Mouse (Mus musculus) WW6 (cell line): ENCODE data around the gene Helz.
"Not testable (repeated sequence)": the region's sequence is repeated elsewhere in the genome, so short reads cannot be mapped to it uniquely, and the experiment has no call there.

Source experiments
- DNase-seq: peaks from one replicate; pipeline ENCODE4 v3.0.0-alpha.2; 2013; ENCODE audit warnings: low read depth, low spot score

Gene Helz

DNA sequence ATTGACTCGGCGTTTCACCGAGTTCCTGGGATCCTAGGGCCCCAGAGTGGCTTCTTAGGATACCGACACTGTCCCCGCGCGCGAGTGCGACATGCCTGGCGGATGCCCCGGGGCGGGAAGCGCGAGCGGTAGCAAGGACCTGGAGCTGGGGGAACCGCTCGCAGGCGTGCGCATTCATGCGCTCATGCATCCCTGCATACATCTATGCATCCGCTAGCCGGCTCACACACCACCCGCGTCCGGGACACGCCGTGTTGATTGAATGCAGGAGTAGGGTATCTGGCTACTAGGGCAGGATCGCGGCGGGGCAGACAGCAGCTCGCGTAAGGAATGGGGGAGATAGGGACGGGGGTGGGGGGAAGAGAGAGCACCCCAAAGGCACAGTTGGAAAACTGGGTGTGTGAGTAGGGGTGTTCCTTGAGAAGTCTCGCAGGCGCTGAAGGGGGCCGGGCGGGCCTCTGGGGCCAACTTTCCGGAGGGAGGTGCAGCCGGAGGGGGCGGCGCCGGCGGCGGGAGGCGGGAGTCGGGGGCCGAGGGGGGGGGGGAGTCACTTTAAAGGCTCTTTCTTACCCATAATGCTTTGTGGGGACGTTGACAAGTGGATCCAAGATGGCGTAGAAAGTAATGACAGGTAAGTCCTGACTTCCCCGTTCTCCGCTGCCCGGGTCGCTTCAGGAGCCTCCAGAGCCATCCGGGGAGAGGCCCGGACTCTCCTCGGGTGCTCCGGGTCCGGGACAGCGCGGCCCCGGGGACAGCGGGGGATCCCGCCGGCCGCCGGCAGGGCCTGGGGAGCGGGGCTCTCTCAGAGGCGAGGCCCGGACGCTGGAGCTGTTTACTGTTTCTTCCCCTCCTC lies at the start of gene Helz:
Gene Helz, plus strand, starts transcription at position 580 of the 853 bp plus-strand sequence.
- DNase-seq: peak; percentile 69

GRCm38 (mm10) chr11:107502801-107503200 lies 44.9 kb upstream of the Helz start:
- no peak for DNase-seq

GRCm38 (mm10) chr11:107504364-107504763 lies 43.4 kb upstream of the Helz start:
- DNase-seq: not testable (repeated sequence)

DNA sequence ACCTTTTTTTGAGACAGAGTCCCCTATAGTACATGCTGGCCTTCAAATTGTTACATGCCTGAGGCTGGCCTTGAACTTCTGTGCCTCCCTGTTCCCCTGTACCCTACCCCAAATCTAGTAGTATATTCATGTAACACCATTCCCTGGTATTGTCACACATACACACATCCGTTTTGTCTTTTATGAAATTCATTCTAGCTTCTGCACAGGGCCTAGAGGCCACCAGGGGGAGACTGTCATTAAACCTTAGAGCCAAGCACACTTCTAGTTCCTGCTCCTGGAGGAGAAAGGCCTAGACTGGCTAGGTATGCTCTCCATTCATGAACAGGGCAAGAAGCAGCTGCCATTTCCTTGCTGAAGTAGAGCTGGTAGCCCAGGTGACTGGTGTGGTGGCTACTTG lies 41.5 kb upstream of the Helz start:
- no peak for DNase-seq

DNA sequence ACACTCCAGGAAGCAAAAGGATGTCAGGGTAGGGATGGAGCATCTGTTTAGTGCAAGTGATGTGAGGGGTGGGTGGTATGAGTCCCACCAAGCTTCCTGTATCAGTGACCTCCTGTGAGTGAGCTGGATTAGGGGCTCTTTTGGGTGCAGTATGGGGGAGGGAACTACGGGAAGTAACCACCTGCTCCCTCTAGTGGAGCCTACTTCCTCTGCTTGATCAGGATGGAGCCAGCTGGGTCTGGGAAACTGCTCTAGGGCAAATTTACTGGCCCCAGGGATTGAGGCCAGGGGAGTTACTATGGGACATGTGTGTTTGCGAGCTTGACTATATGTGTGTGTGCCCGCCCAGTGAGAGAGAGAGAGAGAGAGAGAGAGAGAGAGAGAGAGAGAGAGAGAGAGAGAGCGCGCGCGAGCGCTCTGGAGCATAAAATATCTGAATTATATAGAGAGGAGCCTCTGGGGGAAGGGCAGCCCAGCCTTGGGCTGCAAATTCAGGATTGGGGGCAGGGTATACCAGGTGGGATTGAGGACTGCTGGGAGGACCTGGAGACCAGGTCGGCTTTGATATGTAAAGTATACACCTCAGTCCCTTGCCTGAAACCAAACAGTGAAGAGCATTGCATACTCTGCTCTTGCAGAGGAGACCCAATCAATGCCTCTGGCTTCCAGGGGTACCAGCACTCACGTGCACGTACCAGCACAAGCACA lies 37.9 kb upstream of the Helz start:
- DNase-seq: no peak

DNA sequence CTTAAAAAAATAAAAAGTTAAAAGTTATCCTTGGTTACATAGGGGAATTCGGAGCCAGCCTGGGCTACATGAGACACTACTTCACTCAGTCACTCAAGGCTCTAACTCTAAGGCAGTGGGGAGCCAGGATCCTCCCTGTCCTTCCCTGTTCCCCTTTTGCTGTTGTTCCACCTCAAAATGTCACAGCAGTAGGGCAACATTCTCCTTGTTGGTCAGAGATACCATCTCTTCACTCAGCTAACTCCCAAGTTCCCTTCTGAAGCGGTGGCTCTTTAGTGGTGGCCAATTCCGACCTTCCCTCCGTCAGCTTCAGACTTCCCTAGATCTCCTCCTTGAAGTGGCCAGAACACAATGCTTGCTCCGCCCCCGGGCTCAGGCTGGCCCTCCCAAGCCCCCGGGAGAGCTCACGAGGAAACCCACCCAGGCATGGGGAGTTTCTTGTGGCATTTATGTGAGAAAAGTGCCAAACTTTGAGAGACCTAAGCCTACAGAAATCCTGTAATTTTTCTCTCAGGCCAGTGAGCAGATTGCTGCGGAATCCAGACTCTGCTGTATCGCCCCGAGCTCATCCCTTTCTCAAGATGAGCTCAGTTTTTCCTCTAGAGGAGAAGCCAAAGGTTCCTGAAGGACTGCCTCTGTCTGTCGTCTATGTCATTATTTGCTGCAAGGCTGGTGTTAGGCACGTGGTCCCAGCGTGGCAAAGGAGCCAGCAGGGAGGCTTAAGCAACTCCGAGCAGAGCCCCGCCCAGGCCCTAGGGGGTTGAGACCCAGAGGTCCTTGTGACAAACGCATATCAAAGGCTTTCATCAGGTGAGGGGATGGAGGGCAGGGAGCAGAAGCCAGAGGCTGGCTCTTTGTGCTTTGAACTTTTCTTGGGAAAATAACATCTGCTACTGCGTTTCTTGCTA lies 37.1 kb upstream of the Helz start:
- DNase-seq: peak; percentile 99

- DNase-seq: not testable (repeated sequence)
Measured at GRCm38 (mm10) chr11:107511954-107512353, 35.8 kb upstream of the Helz start.

- no peak for DNase-seq
Measured at GRCm38 (mm10) chr11:107513047-107513446, 34.7 kb upstream of the Helz start.

DNA sequence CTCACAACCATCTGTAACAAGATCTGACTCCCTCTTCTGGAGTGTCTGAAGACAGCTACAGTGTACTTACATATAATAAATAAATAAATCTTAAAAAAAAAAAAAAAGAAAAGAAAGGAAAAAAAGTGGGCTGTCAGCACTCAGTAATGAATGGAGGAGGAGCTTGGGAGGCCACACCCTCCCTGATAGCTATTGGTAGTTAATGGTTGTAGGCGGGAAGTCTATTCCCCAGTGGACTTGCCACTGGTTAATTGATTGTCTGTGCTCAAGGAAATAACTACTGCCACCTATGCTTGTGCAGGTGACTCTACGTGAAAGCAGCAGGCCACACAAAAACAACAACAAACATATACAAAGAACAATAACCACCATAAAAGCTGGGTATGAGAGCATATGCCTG lies 31.3 kb upstream of the Helz start:
- DNase-seq: no peak

DNA sequence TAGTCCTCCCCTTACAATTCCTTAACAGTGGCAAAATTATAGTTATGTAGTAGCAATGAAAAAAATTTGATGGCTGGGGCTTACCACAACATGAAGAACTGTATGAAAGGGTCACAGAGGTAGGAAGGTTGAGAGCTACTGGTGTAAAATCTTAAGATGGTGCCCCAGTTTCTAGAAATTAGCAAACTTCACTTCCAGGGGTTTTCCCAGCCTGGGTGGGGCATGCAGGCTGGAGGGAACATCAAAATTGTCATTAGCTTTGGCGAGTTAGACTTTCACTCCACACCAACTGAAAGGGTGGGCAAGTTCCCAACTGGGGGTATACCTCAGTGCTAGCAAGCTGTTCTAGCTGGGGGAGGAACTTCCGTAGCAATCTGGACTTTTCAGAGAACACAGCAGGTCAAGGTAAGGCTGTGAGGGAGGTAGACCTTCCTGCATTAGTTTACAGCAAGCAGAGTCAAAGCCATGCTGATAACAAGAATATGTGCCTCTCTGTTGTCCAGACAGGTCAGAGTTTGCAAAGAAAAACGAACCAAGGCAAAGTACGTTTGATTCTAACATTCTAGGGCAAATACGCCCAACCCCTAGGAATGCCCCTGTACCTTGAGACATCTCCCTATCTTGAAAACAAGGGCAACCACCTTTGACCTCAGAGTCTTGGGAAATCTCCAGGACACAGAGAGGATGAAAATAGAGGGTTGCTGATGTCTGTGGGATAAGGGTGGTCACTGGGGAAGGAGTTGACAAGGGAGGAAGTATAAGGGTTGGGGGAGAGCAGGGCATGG lies 28.9 kb upstream of the Helz start:
- no peak for DNase-seq

GRCm38 (mm10) chr11:107521153-107521552 lies 26.6 kb upstream of the Helz start:
- DNase-seq: no peak

GRCm38 (mm10) chr11:107524966-107525365 lies 22.8 kb upstream of the Helz start:
- no peak for DNase-seq

GRCm38 (mm10) chr11:107527632-107528031 lies 20.1 kb upstream of the Helz start:
- DNase-seq: no peak

DNA sequence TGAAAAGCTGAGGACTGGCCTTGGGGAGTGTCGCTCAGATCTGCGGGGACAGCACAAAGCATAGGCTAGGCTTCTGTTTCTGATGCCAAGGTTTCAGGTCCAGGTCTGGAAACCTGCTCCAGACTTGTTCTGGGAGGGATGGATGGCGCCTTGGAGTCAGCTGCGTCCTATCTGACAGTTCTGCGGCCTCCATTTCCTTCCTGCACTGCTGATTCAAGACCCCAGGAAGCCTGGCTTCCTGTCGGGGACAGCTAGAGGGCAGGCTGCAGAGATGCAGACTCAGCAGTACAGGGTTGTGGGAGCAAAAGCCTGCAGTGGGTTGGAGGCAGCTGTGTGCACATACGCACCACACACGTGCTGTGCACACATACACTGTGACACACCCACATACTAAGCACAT lies 18.4 kb upstream of the Helz start:
- no peak for DNase-seq

GRCm38 (mm10) chr11:107531445-107531844 lies 16.3 kb upstream of the Helz start:
- DNase-seq: no peak

DNA sequence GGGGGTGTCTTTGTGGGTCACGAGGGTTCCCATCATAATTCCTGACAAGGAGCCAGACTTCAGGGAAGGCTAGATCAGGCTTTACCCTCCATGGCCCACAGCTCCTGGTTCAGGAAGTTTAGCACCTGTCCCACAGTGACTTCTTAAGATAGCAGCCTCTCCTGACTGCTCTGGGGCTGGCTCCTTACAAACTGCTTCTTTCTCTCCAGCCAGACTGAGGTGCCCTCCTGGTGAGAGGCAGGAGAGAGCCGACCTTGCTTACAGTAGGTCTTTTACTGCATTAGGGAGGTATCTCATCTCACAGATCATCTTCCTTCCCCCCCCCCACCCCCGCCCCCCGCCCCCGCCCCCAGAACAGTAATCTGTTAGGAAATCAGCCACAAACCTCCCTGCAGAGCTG lies 15.5 kb upstream of the Helz start:
- no peak for DNase-seq

GRCm38 (mm10) chr11:107538994-107539393 lies 8.7 kb upstream of the Helz start:
- DNase-seq: peak; percentile 57

GRCm38 (mm10) chr11:107540339-107540738 lies 7.4 kb upstream of the Helz start:
- no peak for DNase-seq

- DNase-seq: peak; percentile 45
Measured at GRCm38 (mm10) chr11:107545747-107546476, 1.8 kb upstream of the Helz start.

GRCm38 (mm10) chr11:107546667-107547301 lies 946 bp upstream of the Helz start:
- DNase-seq: peak; percentile 75
